Mouse (Mus musculus) CD4-positive helper T cell, adult 2 months (primary cell): Measurements from ENCODE around the gene Pdss2.

Source experiments
- DNase-seq: peaks from one replicate; pipeline ENCODE4 v3.0.0-alpha.2; 2012; ENCODE audit warnings: low read depth, missing footprints, low spot score

The Pdss2 gene

GRCm38 (mm10) chr10:43435757-43436156 is 214.5 kb downstream of the Pdss2 start:
- no peak for DNase-seq

- no peak for DNase-seq
These were observed 218.2 kb downstream of the Pdss2 start for GRCm38 (mm10) chr10:43439492-43439941.

DNA sequence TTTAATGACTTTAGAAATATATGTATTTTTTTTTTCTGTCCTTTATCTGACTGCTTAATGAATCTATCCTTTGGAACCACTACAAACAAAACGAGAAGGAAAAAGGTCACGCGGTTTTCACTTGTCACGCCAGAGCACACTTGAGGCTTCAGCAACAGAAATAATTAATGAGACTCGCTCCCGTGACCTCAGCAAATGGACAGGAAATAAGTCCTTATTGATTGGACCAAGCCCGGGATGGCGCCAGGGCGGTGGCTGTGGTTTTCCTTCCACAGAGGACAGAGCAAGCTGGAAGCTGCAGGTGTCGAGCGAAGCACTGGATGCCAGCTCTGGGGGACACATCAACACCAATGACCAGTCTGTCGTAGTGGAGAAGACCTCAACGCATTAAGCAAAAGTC is 218.8 kb downstream of the Pdss2 start:
- no peak for DNase-seq

GRCm38 (mm10) chr10:43440981-43441740 is 219.9 kb downstream of the Pdss2 start:
- no peak for DNase-seq

DNA sequence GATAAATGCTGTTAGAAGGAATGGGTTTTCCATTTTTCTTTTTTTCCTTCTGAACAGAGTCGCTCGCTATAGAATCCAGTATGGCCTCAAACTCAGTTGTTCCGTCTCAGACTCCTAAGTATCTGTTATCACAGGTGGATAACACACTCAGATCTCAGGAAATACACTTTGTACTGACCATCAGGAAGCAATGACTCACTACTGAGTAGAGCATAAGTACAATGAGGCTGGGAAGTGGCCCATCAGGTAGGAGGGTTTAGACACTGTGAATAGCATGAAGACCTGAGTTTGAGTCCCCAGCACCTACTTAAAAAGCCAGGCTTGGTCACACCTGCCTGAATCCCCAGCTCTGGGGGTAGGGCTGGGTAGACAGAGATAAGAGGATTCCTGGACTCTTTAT is 227.4 kb downstream of the Pdss2 start:
- DNase-seq: no peak

- peak; percentile 53 for DNase-seq
These were observed 230.8 kb downstream of the Pdss2 start for GRCm38 (mm10) chr10:43451848-43452662.

DNA sequence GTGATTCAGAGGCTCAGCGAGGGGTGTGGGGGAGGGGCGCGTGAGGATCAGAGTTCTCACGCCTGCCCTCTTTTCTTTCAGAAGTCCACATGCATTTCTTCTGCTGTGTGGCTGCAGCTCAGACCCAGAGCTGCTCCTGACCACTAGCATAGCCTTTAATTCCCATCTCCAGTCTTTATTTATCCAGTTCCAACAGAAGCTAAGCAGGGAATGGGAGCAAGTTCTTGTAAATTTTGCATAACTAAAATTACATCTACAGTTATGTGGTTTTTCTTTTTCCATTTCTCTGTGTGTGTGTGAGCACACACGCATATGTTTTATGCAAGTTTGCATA is 231.3 kb downstream of the Pdss2 start:
- DNase-seq: no peak

- DNase-seq: no peak
These were observed 232.9 kb downstream of the Pdss2 start for GRCm38 (mm10) chr10:43454219-43454618.

- DNase-seq: no peak
These were observed 233.4 kb downstream of the Pdss2 start for GRCm38 (mm10) chr10:43454671-43455070.

DNA sequence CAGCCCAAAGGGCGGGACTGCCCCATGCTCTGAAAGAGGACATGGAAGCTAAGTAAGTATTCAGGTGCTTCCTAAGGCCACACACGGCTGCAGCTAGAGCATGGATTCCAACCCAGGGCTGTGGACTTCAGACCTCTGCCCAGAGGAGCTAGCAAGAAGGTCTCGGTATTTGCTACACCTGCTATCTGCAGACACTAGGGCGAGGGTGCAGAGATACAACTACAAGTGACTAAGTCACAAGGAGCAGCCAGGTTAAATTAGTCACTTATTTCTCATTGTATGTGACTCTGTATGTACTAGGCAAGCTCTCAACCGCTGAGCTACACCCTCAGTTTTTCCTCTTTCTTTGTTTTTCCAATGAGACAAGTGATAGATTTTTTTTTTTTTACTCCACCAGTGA is 241.5 kb downstream of the Pdss2 start:
- DNase-seq: no peak

GRCm38 (mm10) chr10:43463227-43463626 is 241.9 kb downstream of the Pdss2 start:
- no peak for DNase-seq

GRCm38 (mm10) chr10:43466223-43466622 is 244.9 kb downstream of the Pdss2 start:
- DNase-seq: no peak

DNA sequence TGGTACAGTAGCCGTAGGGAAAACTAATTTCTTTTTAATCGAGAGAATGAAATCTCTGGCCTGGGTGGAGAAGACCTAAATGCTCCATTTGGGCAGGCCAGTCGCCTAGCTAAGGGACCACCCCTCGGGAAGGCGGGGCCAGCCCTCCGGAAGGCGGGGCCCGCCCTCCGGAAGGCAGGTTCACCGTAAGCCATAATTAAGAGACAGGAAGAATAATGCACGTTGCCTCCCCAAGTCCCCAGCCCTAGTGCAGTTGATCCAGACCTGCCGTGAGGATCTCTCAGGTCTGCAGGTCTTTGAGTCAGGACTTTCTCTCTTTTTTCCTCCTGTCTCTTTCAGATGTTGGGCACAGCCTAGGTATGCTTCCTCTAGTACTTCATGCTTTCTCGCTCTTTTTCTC is 246.4 kb downstream of the Pdss2 start:
- peak; percentile 36 for DNase-seq

- DNase-seq: no peak
These were observed 247.0 kb downstream of the Pdss2 start for GRCm38 (mm10) chr10:43468293-43468692.

DNA sequence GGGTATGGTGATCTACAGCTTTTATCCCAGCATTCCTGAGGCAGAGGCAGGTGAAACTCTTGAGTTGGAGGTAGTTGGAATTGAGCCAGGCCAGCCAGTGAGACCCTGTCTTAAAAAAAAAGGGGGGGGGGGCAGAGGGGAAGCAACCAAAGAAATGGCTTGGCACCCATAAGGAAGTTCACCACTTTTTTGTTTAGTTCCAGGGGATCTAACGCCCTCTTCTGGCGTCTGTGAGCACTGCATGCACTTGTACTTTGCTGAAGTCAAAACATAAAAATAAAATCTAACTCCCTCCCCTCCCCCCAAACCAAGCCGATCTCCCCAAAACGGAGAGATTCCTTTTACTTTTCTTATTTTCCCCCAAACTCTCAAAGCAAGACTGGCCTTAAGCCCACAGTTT is 254.1 kb downstream of the Pdss2 start:
- peak; percentile 45 for DNase-seq

GRCm38 (mm10) chr10:43477459-43477858 is 256.2 kb downstream of the Pdss2 start:
- DNase-seq: no peak

DNA sequence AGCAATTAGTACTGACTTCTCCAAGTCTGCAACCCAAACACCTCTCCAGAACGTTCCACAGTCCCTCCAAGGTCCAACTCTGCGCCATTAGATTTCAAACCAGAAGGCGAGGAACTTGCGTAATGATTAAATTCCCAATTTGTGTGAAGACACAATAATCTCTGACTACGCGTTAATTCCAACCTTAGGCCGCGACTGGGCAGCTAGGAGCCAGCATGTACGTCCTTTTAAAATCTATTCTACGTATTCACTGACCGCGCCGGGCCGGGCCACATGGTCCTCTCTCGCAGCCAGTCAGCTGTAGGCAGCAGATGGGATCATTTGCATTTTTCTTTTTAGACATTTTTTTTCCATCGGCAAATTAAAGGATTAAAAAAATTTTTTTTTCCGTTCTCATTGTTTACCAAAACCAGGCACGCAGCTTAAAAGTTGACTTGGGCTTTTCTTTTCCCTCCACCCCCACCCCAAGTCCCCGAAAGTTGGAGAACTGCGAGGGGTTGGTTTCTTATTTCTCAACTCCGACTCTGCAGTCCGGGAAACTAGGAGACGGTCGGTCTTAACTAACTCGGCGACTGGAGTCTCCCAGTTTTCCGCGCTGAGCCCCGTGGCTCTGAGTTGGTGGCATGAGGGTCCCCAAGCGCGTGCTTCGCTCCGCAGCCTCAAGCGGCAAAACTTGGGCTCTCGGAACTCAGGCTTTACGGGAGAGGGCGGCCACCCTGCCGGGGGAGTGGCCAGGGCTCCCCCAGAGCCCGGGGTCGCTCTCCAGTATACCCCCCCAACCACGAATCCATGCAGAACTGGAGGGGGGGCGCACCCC is 256.8 kb downstream of the Pdss2 start:
- peak; percentile 33 for DNase-seq

- peak; percentile 71 for DNase-seq
These were observed 257.6 kb downstream of the Pdss2 start, which contains the start of gene Bend3 for GRCm38 (mm10) chr10:43478751-43479435. Bend3 (plus strand) TSS chr10:43478831.

DNA sequence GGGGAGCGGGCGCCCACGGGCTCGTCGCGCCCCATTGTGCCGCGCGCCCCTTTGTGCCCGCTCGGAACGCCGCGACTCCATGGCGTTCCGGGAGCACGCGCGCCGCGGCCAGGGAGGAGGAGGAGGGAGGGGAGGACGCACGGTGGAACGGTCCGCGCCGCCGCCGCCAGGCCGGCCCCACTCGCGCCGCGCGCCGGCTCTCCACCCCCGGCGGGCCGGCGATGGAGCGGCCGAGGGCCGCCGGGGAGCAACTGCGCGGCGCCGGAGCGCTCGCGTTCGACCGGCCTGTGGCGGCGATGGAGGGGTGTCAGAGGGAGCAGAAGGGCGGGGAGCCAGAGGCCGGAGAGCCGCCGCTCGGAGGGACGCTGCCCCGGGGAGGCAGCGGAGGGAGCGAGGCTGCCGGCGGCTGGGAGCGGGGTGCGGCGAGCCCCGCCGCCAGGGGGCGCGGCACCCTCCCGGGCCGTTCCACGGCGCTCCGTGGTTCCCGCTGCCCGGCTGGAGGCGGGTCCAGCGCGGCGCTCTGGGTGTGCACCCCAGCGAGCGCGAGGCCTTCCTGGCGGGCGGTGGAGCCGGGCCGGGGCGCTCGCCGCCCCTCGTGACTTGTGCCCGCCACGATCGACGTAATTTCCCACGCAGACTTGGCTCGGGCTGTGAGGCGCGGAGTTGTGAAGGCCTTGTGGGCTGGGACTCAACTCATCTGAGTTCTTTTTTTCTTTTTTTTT is 258.3 kb downstream of the Pdss2 start:
- peak; percentile 93 for DNase-seq

- DNase-seq: no peak
These were observed 259.1 kb downstream of the Pdss2 start for GRCm38 (mm10) chr10:43480227-43480849.
